Mouse (Mus musculus) thymus, adult 2 months (tissue): ENCODE data around the gene Bik.

ENCODE experiments used
- CTCF ChIP-seq: fragments of 200-500 bp; IDR thresholded peaks from 2 replicates; pipeline ENCODE4 v1.5.1; 2012; ENCODE audit warnings: mild to moderate bottlenecking, control low read depth, low read length, moderate library complexity, borderline replicate concordance; ENCODE audit not compliant: control insufficient read depth, poor library complexity, insufficient read depth; ENCODE audit errors: extremely low read depth
- POLR2A ChIP-seq: fragments of 200-500 bp; IDR thresholded peaks from 2 replicates; pipeline ENCODE4 v1.6.1; 2012; ENCODE audit warnings: mild to moderate bottlenecking, low read length, control low read depth, moderate library complexity; ENCODE audit not compliant: control insufficient read depth, poor library complexity, insufficient read depth; ENCODE audit errors: extremely low read depth

- TF ChIP-seq CTCF: no peak
- TF ChIP-seq POLR2A: no peak; the same call in 1 of the 2 replicates
Observed at GRCm38 (mm10) chr15:83527092-83527437, 403 bp downstream of the Bik start.
